Mouse (Mus musculus) CD4-positive, CD25-positive, alpha-beta regulatory T cell, adult 4 months (primary cell): ENCODE data around the gene Nbl1. TPM values are rescaled to one million over a fixed set of nuclear protein-coding genes. Genes with fewer than 3 reads are reported as not detected.

Source experiments
- polyA plus RNA-seq, 2 experiments: library from polyadenylated mRNA; unstranded; fragments of 100-300 nt; shearing (Covaris generic); gene quantifications; one replicate each; pipeline ENCODE4 v1.2.1; 2017

The Nbl1 gene
- polyA plus RNA-seq, 2 experiments from 2014 or later: 0.46 to 0.78 TPM

Other genes starting within 250 kb of the Nbl1 start
- gene Pla2g5, start 229.5 kb downstream of the Nbl1 start, polyA plus RNA-seq: not detected
- not detected for gene Gm13030, start 219.0 kb downstream of the Nbl1 start, polyA plus RNA-seq
- not detected for gene Pla2g2e, start 215.1 kb downstream of the Nbl1 start, polyA plus RNA-seq
- gene Otud3, start 179.0 kb downstream of the Nbl1 start, polyA plus RNA-seq: under 1 TPM in 1 of 2 experiments, not detected in 1; 0.62 TPM
- gene Rnf186, start 125.9 kb downstream of the Nbl1 start, polyA plus RNA-seq: not detected
- 10 to 100 TPM; 22.5 to 44.8 TPM for gene Tmco4, start 120.1 kb downstream of the Nbl1 start, polyA plus RNA-seq
- gene Htr6, start 17.4 kb downstream of the Nbl1 start, polyA plus RNA-seq: not detected
- 100 to 1,000 TPM; 277 to 314 TPM for gene Minos1, start 38.1 kb upstream of the Nbl1 start, polyA plus RNA-seq
- 100 to 1,000 TPM; 479 to 616 TPM for gene Capzb, start 99.9 kb upstream of the Nbl1 start, polyA plus RNA-seq
- 10 to 100 TPM; 10.4 to 10.8 TPM for gene Pqlc2, start 217.7 kb upstream of the Nbl1 start, polyA plus RNA-seq
- 1 to 10 TPM; 9.1 TPM for gene Akr7a5, start 217.8 kb upstream of the Nbl1 start, polyA plus RNA-seq